Mouse (Mus musculus): ENCODE results near the gene Gm20806.
"Not testable (repeated sequence)": the region's sequence is repeated elsewhere in the genome, so short reads cannot be mapped to it uniquely, and the experiment has no call there.

Gm20806 gene

GRCm38 (mm10) chrY:78837956-78838355 lies at the start of gene Gm20806:
Gm20806 (minus strand) TSS chrY:78838056.
- DNase-seq (ENCODE audit: low read depth, low spot score) = not testable (repeated sequence)

All from forelimb bud, embryonic 11.5 days (tissue).